Mouse (Mus musculus) lung, embryonic 14.5 days (tissue): ENCODE results near the gene Paxip1. TPM values are rescaled to one million over a fixed set of nuclear protein-coding genes. Genes with fewer than 3 reads are reported as not detected.

Source experiments
- ATAC-seq: fragments of 200-750 bp; cut with Nextera tagmentation; 2 replicates; pipeline ENCODE4 v1.8.0; 2017; ENCODE audit warnings: mild to moderate bottlenecking, moderate TSS enrichment, moderate library complexity; ENCODE audit not compliant: insufficient read depth
- DNase-seq: peaks from one replicate; pipeline ENCODE4 v3.0.0-alpha.2; 2015
- H3K27ac ChIP-seq: fragments of 300-500 bp; sonication (generic); 2 replicates; pipeline ENCODE4 v1.5.1; 2014; ENCODE audit warnings: low read depth, mild to moderate bottlenecking, moderate library complexity
- H3K27me3 ChIP-seq: fragments of 300-500 bp; sonication (generic); 2 replicates; pipeline ENCODE4 v1.6.1; 2014; ENCODE audit warnings: low read length, control low read depth; ENCODE audit not compliant: insufficient read depth
- H3K36me3 ChIP-seq: fragments of 300-500 bp; sonication (generic); 2 replicates; pipeline ENCODE4 v1.6.1; 2014; ENCODE audit warnings: control low read depth; ENCODE audit not compliant: insufficient read depth
- H3K4me1 ChIP-seq: fragments of 300-500 bp; sonication (generic); 2 replicates; pipeline ENCODE4 v1.6.1; 2014; ENCODE audit warnings: antibody characterized with exemption, control low read depth; ENCODE audit not compliant: insufficient read depth
- H3K4me2 ChIP-seq: fragments of 300-500 bp; sonication (generic); 2 replicates; pipeline ENCODE4 v1.6.1; 2014; ENCODE audit warnings: mild to moderate bottlenecking
- H3K4me3 ChIP-seq: fragments of 300-500 bp; sonication (generic); 2 replicates; pipeline ENCODE4 v1.5.1; 2014; ENCODE audit warnings: low read depth, low read length
- H3K9ac ChIP-seq: fragments of 300-500 bp; sonication (generic); 2 replicates; pipeline ENCODE4 v1.6.1; 2014
- H3K9me3 ChIP-seq: fragments of 300-500 bp; sonication (generic); 2 replicates; pipeline ENCODE4 v1.6.1; 2016; ENCODE audit warnings: low read depth, low read length, control low read depth
- CTCF ChIP-seq: IDR thresholded peaks from 2 replicates; pipeline ENCODE4 v1.5.1; 2016; ENCODE audit warnings: antibody characterized with exemption, low read depth
- WGBS: fragments of 180-500 bp; shearing (Covaris S2); extraction: QIAGEN DNeasy Blood & Tissue Kit; methylation state at CpG from one replicate; pipeline ENCODE4 v1.1.7; 2014; 5-methylcytosine and 5-hydroxymethylcytosine counted together
- polyA plus RNA-seq: library from polyadenylated mRNA; unstranded; fragments of >200 nt; fragmentation: Nextera tagmentation; extraction: Ambion mirVana; gene quantifications from 2 replicates; pipeline ENCODE4 v1.2.1, GENCODE M21; 2014

Paxip1 gene
- 46.1 and 56.8 TPM in 2 replicates for polyA plus RNA-seq

DNA sequence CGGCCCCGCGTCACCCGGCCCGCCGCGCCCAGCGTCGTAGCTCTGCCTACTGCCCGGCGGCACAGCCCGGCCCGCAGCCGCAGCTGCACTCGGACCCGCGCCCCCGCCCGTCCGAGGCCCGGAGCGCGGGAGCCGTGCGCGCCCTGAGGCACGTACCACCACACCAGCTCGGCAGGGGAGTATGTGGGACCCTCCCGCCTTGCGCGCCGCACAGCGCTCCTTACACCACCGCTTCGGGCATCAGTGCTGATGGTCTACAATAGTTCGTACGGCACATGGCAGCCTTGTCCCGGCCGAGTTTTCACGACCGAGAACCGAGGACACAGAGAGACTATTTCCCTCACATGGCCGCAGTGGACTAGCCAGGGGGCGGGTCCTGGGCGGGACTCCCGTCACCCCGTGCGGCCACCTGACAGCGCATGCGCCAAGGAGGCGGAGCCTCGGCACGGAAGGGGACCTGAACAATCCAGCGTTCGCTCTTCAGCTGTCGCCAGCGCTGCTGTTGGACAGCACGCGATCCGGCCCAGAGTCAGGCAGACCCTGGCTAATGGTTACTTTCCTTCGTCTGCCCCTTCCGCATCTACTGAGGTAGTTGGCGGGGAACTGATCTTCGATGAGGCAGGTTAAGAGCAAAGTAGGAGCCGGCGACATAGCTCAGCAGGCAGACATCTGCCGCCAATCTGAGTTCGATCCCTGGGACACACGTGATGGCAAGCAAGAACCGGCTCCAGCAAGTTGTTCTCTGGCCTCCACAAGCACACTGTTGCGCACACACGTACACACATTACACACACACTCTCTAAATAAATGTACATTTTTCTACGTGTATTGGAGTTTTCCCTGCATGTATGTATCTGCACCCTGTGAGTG is at the start of gene Paxip1:
TSS of gene Paxip1 (minus strand) at position 389 of the 870 bp plus-strand sequence.
- WGBS: under 1% methylated on average over 69 of the region's 73 CpGs
- ATAC-seq (peak; percentile 96), DNase-seq (peak; percentile 97)
- H3K4me1 ChIP-seq: no peaks in the 10 kb centered on the region
- H3K4me2 ChIP-seq: peak within 1 kb of the TSS; percentile 70
- H3K9ac ChIP-seq: peak within 1 kb of the TSS; percentile 75
- H3K9me3 ChIP-seq: no peaks in the 10 kb centered on the region
- H3K4me3 ChIP-seq: peak within 1 kb of the TSS; percentile 77
- TF ChIP-seq CTCF: no peak
- no peaks in the 10 kb centered on the region for H3K27me3 ChIP-seq
- peaks cover 29% of the 10 kb centered on the region for H3K36me3 ChIP-seq
- peak within 1 kb of the TSS; percentile 92 for H3K27ac ChIP-seq

DNA sequence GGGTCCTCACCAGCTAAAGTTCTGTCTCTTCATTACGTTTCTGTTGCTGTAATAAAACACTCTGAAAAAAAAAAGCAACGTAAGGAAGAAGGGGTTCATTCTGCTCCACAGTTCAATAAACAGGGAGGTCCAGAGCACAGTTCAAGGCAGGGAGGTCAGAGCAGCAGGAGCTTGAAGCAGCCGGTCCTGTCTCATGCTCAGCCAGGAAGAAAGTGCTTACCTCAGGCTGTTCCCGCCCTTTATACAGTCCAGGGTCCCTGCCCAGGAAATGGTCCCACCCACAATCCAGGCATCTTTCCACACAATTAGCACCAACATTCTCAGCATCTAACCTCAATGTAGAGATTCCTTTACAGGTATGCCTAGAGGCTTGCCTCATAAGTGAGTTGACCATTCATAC is 46.6 kb upstream of the Paxip1 start:
- no peak for ATAC-seq
- 52% methylated on average over 4 of the region's 4 CpGs for WGBS
- no peak for TF ChIP-seq CTCF

DNA sequence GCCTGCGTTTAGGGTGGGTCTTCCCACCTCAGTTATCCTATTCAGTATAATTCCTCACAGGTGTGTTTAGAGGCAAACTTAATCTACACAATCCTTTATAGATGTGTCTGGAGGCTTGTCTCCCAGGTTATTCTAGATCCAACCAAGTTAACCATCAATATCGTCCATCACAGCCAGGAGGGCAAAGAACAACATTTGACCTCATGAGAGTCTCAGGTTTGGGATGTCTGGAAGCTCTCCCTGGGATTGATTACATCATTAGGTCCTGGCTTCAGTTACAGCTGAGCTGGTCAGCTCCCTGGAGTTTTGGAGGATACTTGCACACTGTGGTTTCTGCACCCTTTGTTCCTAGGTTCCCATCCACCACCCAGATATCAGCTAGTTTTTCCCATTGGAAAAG is 43.6 kb upstream of the Paxip1 start:
- Histone ChIP-seq H3K4me2 (no peak overlapping the region), H3K4me3 (no peak overlapping the region), H3K9ac (no peak overlapping the region), H3K27ac (no peak overlapping the region), H3K27me3 (no peaks in the 10 kb centered on the region), H3K9me3 (no peaks in the 10 kb centered on the region), H3K4me1 (no peaks in the 10 kb centered on the region), H3K36me3 (no peaks in the 10 kb centered on the region)
- no peak for TF ChIP-seq CTCF
- WGBS: 72% methylated on average over 2 of the region's 2 CpGs
- DNase-seq (no peak), ATAC-seq (no peak)

More for the DNA sequence above, 46.6 kb upstream of the Paxip1 start:
- Histone ChIP-seq H3K36me3 (no peaks in the 10 kb centered on the region), H3K27me3 (peaks cover 20% of the 10 kb centered on the region), H3K4me1 (no peaks in the 10 kb centered on the region), H3K4me2 (no peak overlapping the region), H3K9me3 (no peaks in the 10 kb centered on the region), H3K27ac (no peak overlapping the region), H3K4me3 (no peak overlapping the region), H3K9ac (no peak overlapping the region)
- DNase-seq: no peak

DNA sequence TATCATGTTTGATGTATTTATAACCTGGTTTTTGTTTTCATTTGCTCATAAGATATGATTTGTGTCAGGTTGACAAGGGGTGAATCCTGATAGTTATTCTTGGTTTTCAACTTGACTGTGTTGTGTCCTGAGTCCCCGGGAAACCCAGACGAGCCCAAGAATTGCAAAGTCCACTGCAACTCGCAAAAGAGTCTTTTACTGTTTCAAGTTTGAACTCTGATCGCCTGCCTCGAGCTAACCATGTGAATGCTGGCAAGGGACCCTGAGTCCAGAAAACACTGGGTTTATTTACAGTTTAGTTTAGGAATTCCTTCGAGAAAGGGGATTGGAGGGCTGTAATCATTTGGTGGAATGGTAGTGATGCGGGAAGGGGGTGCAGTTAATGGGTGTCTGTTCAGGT is 36.5 kb upstream of the Paxip1 start:
- no peak overlapping the region for H3K4me2 ChIP-seq
- 83% methylated on average over 7 of the region's 7 CpGs for WGBS
- no peak for TF ChIP-seq CTCF
- no peaks in the 10 kb centered on the region for H3K27me3 ChIP-seq
- no peaks in the 10 kb centered on the region for H3K36me3 ChIP-seq
- ATAC-seq: no peak
- no peak overlapping the region for H3K4me3 ChIP-seq
- H3K9me3 ChIP-seq: no peaks in the 10 kb centered on the region
- H3K9ac ChIP-seq: no peak overlapping the region
- no peak overlapping the region for H3K27ac ChIP-seq
- no peak for DNase-seq
- H3K4me1 ChIP-seq: no peaks in the 10 kb centered on the region

DNA sequence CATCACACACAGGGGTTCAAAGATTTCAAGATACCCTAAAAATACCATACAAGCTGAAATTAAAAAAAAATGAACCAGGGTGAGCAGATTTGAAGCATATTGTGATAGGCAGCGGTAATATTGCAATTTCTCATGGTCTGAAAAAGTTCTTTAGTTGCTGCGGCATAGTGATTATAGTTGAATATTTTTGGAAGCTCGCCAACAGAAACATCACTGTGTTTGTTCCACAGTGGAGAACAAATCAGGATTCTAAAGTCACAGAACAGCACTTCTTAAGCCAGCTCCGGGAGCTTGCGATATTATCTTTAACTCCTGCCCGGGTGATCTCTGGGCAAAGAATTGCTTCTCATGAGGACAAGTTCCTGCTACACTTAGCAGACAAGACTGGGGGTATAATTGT is 29.7 kb upstream of the Paxip1 start:
- Histone ChIP-seq H3K27ac (no peak overlapping the region), H3K4me2 (no peak overlapping the region), H3K9me3 (no peaks in the 10 kb centered on the region), H3K4me3 (no peak overlapping the region), H3K27me3 (no peaks in the 10 kb centered on the region), H3K9ac (no peak overlapping the region), H3K36me3 (no peaks in the 10 kb centered on the region), H3K4me1 (no peaks in the 10 kb centered on the region)
- WGBS: 51% methylated on average over 6 of the region's 6 CpGs
- ATAC-seq: no peak
- peak; percentile 64 for DNase-seq
- TF ChIP-seq CTCF: no peak

DNA sequence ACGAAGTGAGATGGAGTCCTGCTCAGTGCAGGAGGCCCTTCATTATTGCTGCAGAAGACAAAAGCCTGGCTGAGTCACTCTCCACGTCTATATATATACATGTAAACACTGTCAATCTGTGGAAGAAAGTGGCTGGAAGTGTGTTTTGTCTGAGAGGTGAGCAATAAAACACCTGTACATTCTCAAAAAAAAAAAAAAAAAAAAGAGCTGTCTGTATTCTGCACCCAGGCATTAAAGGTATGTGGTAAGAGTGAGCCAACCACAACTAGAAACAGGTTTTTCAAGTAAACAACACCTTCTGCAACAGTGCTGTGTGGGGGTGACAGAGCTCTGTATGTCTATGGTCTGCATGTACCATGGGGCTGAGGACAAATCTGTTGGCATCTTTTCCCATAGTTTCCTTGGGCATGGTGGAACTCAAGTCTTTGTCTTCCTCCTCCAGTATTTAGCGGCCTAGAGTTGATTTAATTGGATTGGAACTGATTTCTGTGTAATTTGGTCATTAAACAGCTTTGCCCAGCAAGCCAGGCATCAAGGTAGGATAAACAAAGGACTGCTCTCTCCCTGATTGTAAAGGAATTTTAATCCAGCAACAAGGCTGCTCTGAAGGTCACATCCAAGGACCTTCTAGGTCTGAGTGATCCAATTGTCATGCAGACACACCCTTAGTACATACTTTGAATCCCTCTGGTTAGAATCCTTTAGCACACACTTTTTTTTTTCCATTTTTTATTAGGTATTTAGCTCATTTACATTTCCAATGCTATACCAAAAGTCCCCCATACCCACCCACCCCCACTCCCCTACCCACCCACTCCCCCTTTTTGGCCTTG is 27.6 kb upstream of the Paxip1 start:
- DNase-seq: no peak
- WGBS: 49% methylated on average over 3 of the region's 3 CpGs
- Histone ChIP-seq H3K27ac (no peak overlapping the region), H3K9me3 (no peaks in the 10 kb centered on the region), H3K9ac (no peak overlapping the region), H3K27me3 (no peaks in the 10 kb centered on the region), H3K4me2 (no peak overlapping the region), H3K4me3 (no peak overlapping the region), H3K4me1 (no peaks in the 10 kb centered on the region), H3K36me3 (no peaks in the 10 kb centered on the region)
- no peak for TF ChIP-seq CTCF
- ATAC-seq: no peak

DNA sequence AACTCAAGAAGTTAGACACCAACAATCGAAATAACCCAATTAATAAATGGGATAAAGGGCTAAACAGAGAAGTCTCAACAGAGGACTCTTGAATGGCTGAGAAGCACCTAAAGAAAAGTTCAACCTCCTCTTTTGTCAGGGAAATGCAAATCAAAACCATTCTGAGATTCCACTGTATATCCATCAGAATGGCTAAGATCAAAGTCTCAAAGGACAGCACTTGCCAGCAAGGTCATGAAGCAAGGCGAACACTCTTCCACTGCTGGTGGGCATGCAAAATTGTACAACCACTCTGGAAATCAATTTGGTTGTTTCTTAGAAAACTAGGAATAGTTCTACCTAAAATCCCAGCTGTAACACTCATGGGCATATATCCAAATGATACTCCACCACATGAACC is 22.8 kb upstream of the Paxip1 start:
- WGBS: 79% methylated on average over 2 of the region's 2 CpGs
- no peak for TF ChIP-seq CTCF
- Histone ChIP-seq H3K4me2 (no peak overlapping the region), H3K27me3 (no peaks in the 10 kb centered on the region), H3K9ac (no peak overlapping the region), H3K9me3 (no peaks in the 10 kb centered on the region), H3K4me3 (no peak overlapping the region), H3K27ac (no peak overlapping the region), H3K4me1 (no peaks in the 10 kb centered on the region), H3K36me3 (no peaks in the 10 kb centered on the region)
- no peak for ATAC-seq
- no peak for DNase-seq
